Mouse (Mus musculus) neural tube, embryonic 13.5 days (tissue): ENCODE results near the gene Map2k5. TPM values are rescaled to one million over a fixed set of nuclear protein-coding genes. Genes with fewer than 3 reads are reported as not detected.

Experiments
- ATAC-seq: fragments of 200-750 bp; cut with Nextera tagmentation; 2 replicates; pipeline ENCODE4 v1.8.0; 2017; ENCODE audit warnings: low read depth, mild to moderate bottlenecking, moderate TSS enrichment, moderate library complexity
- H3K27ac ChIP-seq: fragments of 300-500 bp; sonication (generic); replicated peaks from 2 replicates; pipeline ENCODE4 v1.5.1; 2015; ENCODE audit warnings: moderate library complexity, mild to moderate bottlenecking, inconsistent platforms
- H3K27me3 ChIP-seq: fragments of 300-500 bp; sonication (generic); 2 replicates; pipeline ENCODE4 v1.6.1; 2015; ENCODE audit warnings: mild to moderate bottlenecking, inconsistent platforms
- H3K36me3 ChIP-seq: fragments of 300-500 bp; sonication (generic); 2 replicates; pipeline ENCODE4 v1.6.1; 2015; ENCODE audit warnings: mild to moderate bottlenecking, inconsistent platforms
- H3K4me1 ChIP-seq: fragments of 300-500 bp; sonication (generic); replicated peaks from 2 replicates; pipeline ENCODE4 v1.6.1; 2015; ENCODE audit warnings: inconsistent platforms
- H3K4me2 ChIP-seq: fragments of 300-500 bp; sonication (generic); 2 replicates; pipeline ENCODE4 v1.6.1; 2015; ENCODE audit warnings: inconsistent platforms, mild to moderate bottlenecking, moderate library complexity
- H3K4me3 ChIP-seq: fragments of 300-500 bp; sonication (generic); 2 replicates; pipeline ENCODE4 v1.5.1; 2015; ENCODE audit warnings: mild to moderate bottlenecking, inconsistent platforms
- H3K9ac ChIP-seq: fragments of 300-500 bp; sonication (generic); 2 replicates; pipeline ENCODE4 v1.6.1; 2015; ENCODE audit warnings: moderate library complexity, mild to moderate bottlenecking, inconsistent platforms
- H3K9me3 ChIP-seq: fragments of 300-500 bp; sonication (generic); 2 replicates; pipeline ENCODE4 v1.6.1; 2016; ENCODE audit warnings: inconsistent platforms
- WGBS: fragments of 180-500 bp; shearing (Covaris S2); methylation state at CpG from one replicate; pipeline ENCODE4 v1.1.7; 2015; 5-methylcytosine and 5-hydroxymethylcytosine counted together
- polyA plus RNA-seq: library from polyadenylated mRNA; unstranded; fragments of >200 nt; fragmentation: Nextera tagmentation; extraction: Ambion mirVana; gene quantifications from 2 replicates; pipeline ENCODE4 v1.2.1, GENCODE M21; 2015

Gene Map2k5
- polyA plus RNA-seq, 1 experiment from 2014 or later, result 40.0 TPM

DNA sequence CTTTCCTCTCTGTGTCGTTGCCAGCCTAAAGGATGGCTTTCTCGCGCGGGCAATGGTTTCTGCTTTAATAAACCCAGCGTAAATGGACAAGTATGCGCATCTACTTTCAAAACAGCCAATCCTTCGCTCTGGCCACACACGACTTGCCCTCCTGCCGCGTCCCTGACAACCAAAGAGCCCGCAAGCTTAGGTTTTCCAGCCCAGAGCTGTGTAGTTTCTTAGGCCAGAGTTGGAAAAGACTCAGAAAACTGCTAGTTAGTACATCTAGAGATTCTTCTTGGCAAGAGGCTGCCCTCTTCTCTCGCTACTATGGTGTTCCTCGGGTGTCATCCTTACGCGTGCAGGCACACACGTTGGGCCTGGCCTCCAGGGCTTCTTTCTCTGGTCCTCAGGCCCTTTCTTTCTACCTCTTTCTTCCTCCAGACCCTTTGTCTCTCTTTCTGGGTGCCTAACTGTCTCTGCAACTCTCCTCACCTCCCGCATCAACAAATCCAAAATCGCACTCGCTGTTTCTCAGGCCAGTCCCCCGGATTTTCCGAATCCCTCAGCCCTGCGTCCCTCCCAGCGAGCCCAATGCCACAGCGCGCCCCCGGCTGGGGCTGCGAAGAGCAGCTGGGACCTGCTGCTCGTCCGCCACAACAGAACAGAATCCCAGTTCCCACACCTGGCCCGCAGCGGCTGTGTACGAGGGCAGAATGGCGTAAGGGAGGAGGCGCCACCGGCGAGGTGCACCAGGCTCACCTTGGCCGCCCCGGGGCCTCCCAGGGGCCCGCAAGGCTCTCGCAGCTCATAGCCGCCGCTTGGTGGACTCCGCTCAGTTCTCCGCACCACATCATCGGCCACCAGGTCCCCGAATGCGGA, 233.8 kb downstream of the Map2k5 start:
- Histone ChIP-seq H3K9me3 (no peaks in the 10 kb centered on the region), H3K4me1 (peaks cover 90% of the 10 kb centered on the region), H3K9ac (peak overlapping the region; percentile 74), H3K27ac (peak overlapping the region; percentile 93), H3K36me3 (no peaks in the 10 kb centered on the region), H3K27me3 (peaks cover 99% of the 10 kb centered on the region), H3K4me2 (peak overlapping the region; percentile 61), H3K4me3 (peak overlapping the region; percentile 51)
- under 1% methylated on average over 47 of the region's 47 CpGs for WGBS
- ATAC-seq, result no peak

DNA sequence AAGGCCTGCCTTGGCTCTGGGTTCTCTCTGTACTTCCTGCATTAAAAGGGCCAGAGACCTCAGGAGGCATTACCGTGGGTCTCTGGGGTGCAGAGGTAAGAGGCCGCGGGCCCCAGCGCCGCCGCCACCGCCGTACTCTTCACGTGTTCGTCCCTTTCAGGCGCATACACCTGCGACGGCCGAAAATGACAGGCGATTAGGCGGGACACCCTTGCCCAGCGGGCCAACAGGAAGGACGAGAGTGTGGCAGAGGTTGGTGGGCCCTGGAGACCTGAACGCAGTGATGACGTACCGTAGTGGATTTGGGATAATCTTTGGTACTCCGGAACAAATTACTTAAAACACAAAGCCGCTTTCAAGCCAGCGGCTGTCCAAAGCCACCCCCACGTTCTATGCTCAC, 234.5 kb downstream of the Map2k5 start:
- WGBS, result under 1% methylated on average over 25 of the region's 25 CpGs
- Histone ChIP-seq H3K9ac (peak overlapping the region; percentile 74), H3K4me3 (peak overlapping the region; percentile 51), H3K4me2 (peak overlapping the region; percentile 61), H3K9me3 (no peaks in the 10 kb centered on the region), H3K27ac (peak overlapping the region; percentile 93), H3K36me3 (no peaks in the 10 kb centered on the region), H3K4me1 (peaks cover 90% of the 10 kb centered on the region), H3K27me3 (peaks cover 99% of the 10 kb centered on the region)
- no peak for ATAC-seq

DNA sequence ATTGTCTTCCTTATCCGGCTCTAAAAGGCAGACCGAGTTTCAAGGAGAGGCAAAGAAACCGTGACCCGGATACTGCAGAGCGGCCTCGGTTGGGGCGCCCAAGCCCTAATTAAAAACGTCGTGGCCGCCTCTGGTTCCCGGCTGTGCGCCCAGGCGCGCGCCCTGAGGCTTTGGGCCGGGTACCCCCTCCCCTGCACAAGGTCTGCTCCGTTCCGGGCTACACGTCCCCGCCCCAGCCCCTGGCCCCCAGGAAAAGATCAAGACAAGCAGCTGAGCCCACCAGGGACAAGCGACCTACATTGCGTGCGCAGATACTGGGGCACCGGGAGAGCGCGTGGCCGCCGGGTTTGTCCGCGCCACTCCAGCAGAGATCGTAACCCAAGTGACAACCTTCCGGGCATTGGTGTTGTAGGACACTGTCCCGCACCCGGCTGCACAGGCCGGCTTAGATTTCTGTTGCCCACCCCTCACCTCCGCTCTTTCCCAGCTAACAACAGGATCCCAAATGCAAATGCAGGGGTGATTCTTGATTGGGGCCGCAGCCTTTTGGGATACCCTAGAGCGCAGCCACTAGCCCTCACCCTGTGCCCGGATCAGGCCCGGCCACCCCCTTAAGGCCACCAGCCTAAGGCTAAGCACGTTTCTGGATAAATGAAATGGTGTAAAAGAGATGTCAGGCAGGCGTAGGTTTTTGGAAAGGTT, 235.2 kb downstream of the Map2k5 start:
- Histone ChIP-seq H3K9ac (peak overlapping the region; percentile 74), H3K9me3 (no peaks in the 10 kb centered on the region), H3K27ac (peak overlapping the region; percentile 93), H3K4me1 (peaks cover 92% of the 10 kb centered on the region), H3K27me3 (peaks cover 99% of the 10 kb centered on the region), H3K36me3 (no peaks in the 10 kb centered on the region), H3K4me2 (peak overlapping the region; percentile 61), H3K4me3 (peak overlapping the region; percentile 51)
- ATAC-seq, result no peak
- whole genome bisulfite sequencing, result under 1% methylated on average over 42 of the region's 42 CpGs

DNA sequence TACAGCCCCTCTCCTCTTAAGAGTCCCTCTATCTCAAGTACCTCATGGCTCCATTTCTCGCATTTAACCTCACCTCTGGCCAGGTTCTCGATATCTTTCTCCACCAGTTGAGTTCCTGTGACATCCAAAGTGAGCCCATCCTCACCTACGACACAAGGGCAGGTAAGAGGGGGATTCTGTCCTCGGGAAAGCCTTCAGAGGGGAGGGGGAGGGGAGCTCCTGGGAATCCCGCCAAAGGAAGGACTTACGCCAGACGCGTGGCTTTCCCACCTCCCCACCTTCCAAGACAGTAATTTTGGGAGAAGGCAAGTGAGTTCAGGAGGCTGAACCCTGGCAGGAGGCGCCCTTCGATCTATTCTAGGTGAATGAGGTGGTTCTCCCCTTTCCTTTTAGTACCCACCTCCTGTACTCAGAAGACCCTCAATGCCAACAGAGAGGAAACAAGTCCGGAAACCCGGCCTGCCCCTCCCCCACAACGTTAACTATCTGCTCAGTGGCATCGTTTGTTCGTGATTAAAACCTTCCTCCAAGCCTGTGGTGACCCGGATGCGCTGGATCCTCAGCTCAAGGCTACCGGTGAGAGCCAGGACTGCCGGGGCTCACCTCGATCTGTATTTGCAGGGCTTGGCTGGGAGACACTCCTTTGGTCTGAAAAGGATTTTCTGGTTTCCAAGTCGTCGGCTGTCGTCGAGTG, 235.9 kb downstream of the Map2k5 start:
- H3K27ac ChIP-seq, result peak overlapping the region; percentile 93

DNA sequence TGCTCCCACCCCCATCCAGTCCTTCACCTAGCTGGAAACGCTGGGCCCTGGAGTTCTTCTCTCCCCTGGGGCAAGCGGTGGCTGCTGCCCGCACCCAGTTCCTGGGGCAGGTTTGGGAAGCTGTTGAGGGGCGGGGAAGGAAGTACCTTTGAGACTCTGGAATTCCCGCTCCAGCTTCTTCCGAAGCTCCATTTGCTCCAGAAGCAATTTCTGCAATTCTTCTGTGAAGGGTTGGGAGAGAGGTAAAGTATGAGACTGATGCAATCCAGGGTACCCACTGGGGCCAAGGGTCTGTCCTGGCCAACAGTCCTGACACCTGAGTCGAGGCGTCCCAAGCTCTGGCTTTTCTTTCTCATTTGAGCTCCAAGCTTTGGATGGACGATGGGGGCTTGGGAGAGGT, 237.5 kb downstream of the Map2k5 start:
- H3K4me1 ChIP-seq, result peaks cover 90% of the 10 kb centered on the region
- H3K27ac ChIP-seq, result peak overlapping the region; percentile 74

More for the DNA sequence above, 235.9 kb downstream of the Map2k5 start:
- peaks cover 92% of the 10 kb centered on the region for H3K4me1 ChIP-seq
- WGBS, result 3% methylated on average over 24 of the region's 24 CpGs
- no peaks in the 10 kb centered on the region for H3K36me3 ChIP-seq
- H3K9ac ChIP-seq, result peak overlapping the region; percentile 74
- no peak for ATAC-seq
- H3K27me3 ChIP-seq, result peaks cover 99% of the 10 kb centered on the region
- peak overlapping the region; percentile 61 for H3K4me2 ChIP-seq
- no peaks in the 10 kb centered on the region for H3K9me3 ChIP-seq
- H3K4me3 ChIP-seq, result peak overlapping the region; percentile 51

DNA sequence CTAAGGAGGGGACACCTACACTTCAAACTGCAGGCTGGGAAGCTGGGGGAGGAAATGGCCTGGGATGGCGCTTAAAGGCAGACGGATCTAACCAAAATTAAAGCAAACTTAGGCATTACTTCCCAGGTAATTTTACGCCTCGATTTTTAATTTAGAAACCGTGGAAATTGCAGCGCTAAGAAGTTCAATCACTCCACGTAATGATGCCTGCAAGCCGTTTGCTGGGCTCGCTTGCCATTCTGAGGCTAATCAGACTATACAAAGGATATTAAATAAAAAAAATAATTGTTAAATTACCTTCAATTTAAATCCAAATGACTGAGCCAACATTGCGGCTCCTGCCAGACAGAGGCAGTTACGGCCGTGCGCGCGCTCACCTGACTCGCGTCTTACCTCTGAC, 238.0 kb downstream of the Map2k5 start:
- Histone ChIP-seq H3K9me3 (no peaks in the 10 kb centered on the region), H3K9ac (peak overlapping the region; percentile 74), H3K36me3 (no peaks in the 10 kb centered on the region), H3K27me3 (peaks cover 97% of the 10 kb centered on the region), H3K4me2 (peak overlapping the region; percentile 61), H3K27ac (peak overlapping the region; percentile 74), H3K4me1 (peaks cover 90% of the 10 kb centered on the region), H3K4me3 (peak overlapping the region; percentile 51)
- no peak for ATAC-seq
- 1% methylated on average over 17 of the region's 17 CpGs for WGBS

More for the DNA sequence above, 237.5 kb downstream of the Map2k5 start:
- peak overlapping the region; percentile 74 for H3K9ac ChIP-seq
- ATAC-seq, result no peak
- peaks cover 97% of the 10 kb centered on the region for H3K27me3 ChIP-seq
- H3K36me3 ChIP-seq, result no peaks in the 10 kb centered on the region
- H3K4me2 ChIP-seq, result peak overlapping the region; percentile 61
- H3K4me3 ChIP-seq, result peak overlapping the region; percentile 51
- H3K9me3 ChIP-seq, result no peaks in the 10 kb centered on the region
- WGBS, result 3% methylated on average over 9 of the region's 9 CpGs

DNA sequence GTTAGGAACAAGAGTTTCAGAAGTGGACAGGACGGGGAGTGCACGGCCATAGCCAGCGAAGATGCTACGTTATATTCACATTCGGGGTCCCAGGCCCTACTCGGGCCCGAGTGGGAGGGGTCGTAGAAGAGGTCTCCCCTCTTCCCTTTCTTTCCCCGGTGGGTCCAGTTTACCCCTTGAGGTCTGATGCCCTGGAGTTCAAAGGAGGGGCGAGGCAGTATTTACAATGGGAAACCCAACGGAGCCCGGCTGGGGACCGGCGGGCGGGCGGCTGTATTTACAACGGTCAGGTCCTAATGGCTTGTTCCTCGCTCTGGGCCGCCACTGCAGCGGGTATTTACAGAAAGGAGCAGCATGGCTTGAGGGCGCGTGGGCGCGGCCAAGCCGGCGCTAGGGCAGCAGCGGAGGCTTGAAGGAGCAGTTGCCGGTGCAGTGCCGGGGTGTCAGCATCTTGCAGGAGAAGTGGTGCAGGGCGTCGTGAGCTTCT, 239.2 kb downstream of the Map2k5 start:
- WGBS, result under 1% methylated on average over 31 of the region's 31 CpGs
- peak overlapping the region; percentile 57 for H3K9ac ChIP-seq
- peaks cover 98% of the 10 kb centered on the region for H3K27me3 ChIP-seq
- peak overlapping the region; percentile 74 for H3K27ac ChIP-seq
- H3K4me2 ChIP-seq, result peak overlapping the region; percentile 61
- H3K9me3 ChIP-seq, result no peaks in the 10 kb centered on the region
- peak overlapping the region; percentile 51 for H3K4me3 ChIP-seq
- H3K36me3 ChIP-seq, result no peaks in the 10 kb centered on the region
- no peak for ATAC-seq
- peaks cover 94% of the 10 kb centered on the region for H3K4me1 ChIP-seq

DNA sequence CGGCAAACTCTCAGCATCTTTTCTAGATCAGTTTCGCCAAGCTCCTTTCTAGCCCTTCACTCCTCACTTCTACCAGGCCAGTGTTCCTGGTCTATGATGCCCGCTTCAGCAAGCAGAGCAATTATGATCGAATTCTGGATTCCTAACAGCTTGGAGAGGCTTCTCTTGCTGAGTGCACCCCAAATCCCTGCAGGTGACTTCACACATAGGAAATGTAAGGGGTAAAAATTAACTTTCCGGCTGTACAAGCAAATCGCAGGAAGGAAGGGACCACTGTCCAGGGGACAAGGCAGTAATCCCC, 240.1 kb downstream of the Map2k5 start:
- no peak for ATAC-seq
- WGBS, result 3% methylated on average over 6 of the region's 6 CpGs
- Histone ChIP-seq H3K9me3 (no peaks in the 10 kb centered on the region), H3K9ac (0 out of 2 replicates have a peak overlapping the region, but pooled peaks have one; percentile 45), H3K4me2 (peak overlapping the region; percentile 61), H3K4me3 (peak overlapping the region; percentile 51), H3K27ac (peak overlapping the region; percentile 74), H3K36me3 (no peaks in the 10 kb centered on the region), H3K27me3 (peaks cover 89% of the 10 kb centered on the region), H3K4me1 (peaks cover 88% of the 10 kb centered on the region)

DNA sequence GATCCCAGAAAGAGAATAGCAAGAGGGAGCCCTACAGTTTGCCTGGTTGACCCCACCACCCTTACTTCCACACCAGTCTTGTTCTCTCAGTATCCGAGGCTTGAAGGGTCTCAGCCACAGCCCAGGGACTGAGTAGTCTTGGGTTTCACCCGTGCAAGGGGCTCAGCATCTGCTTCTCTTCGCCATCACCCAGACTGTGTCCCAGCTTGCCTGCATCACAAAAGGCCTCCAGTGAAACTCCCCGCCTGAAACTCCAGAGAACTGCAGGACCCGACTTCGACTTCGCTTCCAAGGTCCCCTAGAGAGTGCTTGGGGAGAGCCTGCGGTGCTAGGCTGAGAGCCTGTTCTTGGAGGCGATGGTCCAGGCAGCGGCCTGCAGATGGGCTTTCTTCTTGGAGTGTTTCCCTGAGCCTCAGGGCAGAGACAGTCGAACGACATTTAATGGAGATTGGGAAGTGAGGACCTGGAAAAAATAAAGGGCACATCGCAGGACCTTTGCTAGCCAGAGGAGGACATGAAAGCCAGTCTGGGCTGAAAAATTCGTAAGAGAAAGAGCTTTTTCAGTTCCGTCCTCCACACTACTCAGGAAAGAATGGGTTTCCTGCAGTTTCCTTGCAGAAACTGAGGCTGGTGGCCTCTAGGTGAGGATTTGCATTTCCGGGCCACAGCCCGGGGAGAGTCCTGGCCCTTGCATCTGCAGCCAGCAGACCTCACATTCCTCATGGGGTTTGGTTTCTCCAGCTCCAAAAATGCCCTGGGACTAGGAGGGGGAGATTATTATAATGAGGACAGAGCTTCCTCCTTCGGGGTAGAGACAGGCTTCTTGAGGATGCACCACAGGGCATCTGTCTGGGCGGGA, 240.7 kb downstream of the Map2k5 start:
- Histone ChIP-seq H3K27me3 (peaks cover 83% of the 10 kb centered on the region), H3K4me2 (peak overlapping the region; percentile 61), H3K9me3 (no peaks in the 10 kb centered on the region), H3K4me3 (peak overlapping the region; percentile 51), H3K9ac (0 out of 2 replicates have a peak overlapping the region, but pooled peaks have one; percentile 45), H3K27ac (peak overlapping the region; percentile 74), H3K36me3 (no peaks in the 10 kb centered on the region), H3K4me1 (peaks cover 86% of the 10 kb centered on the region)
- WGBS, result 3% methylated on average over 19 of the region's 19 CpGs
- no peak for ATAC-seq

DNA sequence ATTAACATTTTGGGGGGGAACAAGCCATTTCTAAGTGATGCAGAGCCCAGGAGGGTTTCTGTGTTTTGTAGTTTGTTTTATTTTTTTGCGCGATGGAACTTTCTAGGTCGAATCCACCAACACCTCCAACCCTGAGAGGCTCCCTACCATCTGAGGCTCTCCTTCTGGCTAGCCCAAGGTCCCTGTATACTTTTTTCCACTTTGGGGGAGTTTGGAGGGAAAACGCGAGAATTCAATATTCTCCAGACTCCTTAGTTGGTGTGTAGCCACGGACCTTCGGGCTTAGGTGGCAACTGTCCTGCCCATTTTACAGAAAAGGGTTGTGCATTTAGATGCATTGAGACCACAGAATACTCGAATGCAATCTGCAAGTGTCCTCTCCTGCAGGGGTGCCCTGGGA, 241.5 kb downstream of the Map2k5 start:
- H3K9me3 ChIP-seq, result no peaks in the 10 kb centered on the region
- peaks cover 86% of the 10 kb centered on the region for H3K4me1 ChIP-seq
- H3K27me3 ChIP-seq, result peaks cover 76% of the 10 kb centered on the region
- no peak overlapping the region for H3K4me3 ChIP-seq
- H3K36me3 ChIP-seq, result no peaks in the 10 kb centered on the region
- WGBS, result 7% methylated on average over 8 of the region's 8 CpGs
- peak overlapping the region; percentile 74 for H3K27ac ChIP-seq
- no peak overlapping the region for H3K9ac ChIP-seq
- ATAC-seq, result no peak
- H3K4me2 ChIP-seq, result peak overlapping the region; percentile 61; the same call in 1 of the 2 replicates

DNA sequence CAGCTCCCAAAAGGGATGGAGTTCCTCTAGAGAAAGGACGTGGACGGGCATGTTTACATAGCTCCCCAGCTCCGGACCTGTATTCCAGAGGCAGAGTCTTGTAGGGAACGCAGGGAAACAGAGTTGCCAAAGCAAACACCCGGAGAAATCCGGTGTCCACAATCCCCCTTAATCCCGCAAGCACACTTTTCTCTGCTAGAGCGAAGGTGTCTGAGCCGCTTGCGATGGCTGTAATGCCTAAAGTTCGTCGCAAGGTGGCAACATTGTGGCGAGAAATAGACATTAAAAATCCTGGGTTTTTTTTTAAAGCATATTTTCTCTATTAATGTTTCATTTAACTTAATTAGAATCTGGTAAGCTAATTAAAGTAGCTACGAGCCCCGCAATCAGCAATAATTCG, 241.9 kb downstream of the Map2k5 start:
- H3K9me3 ChIP-seq, result no peaks in the 10 kb centered on the region
- peak overlapping the region; percentile 38; the same call in 1 of the 2 replicates for H3K9ac ChIP-seq
- peaks cover 82% of the 10 kb centered on the region for H3K4me1 ChIP-seq
- no peak for ATAC-seq
- peak overlapping the region; percentile 53 for H3K4me2 ChIP-seq
- peak overlapping the region; percentile 14; the same call in 1 of the 2 replicates for H3K4me3 ChIP-seq
- no peak overlapping the region for H3K27ac ChIP-seq
- H3K27me3 ChIP-seq, result peaks cover 75% of the 10 kb centered on the region
- under 1% methylated on average over 16 of the region's 16 CpGs for WGBS
- H3K36me3 ChIP-seq, result no peaks in the 10 kb centered on the region
